ENCODE assay signal across 27 mouse cellular contexts in genomic region chr14:48149351-48149750, GRCm38 (mm10). TPM values are rescaled to one million over a fixed set of nuclear protein-coding genes. Genes with fewer than 3 reads are reported as not detected.
DNase-seq lines count a peak whose midpoint lies in the region; ATAC-seq and TF ChIP-seq lines count a peak whose summit lies in the region.
"Had no signal": no experiment of that assay in that cellular context is flagged by ENCODE, and none has a peak within 500 bp of the region (broad histone marks: within the 10 kb centered on the region; RNA-seq: fewer than 3 reads in every experiment).

No protein-coding gene starts in this region.

- H3K4me1 ChIP-seq in ES-E14 (ENCODE audit: control insufficient read depth in 2 of 2, insufficient read depth in 2 of 2, low read length in 2 of 2, poor library complexity in 1 of 2), result no peaks in the 10 kb centered on the region
- H3K4me1 ChIP-seq in kidney, embryonic 15.5 days, result peaks cover 12% of the 10 kb centered on the region; the same call in 1 of the 2 replicates
- H3K4me1 ChIP-seq in midbrain, embryonic 11.5 days (ENCODE audit: control insufficient read depth, insufficient read depth, low read length), result no peaks in the 10 kb centered on the region

- in situ Hi-C loops in ES-E14 (cut with MboI; ENCODE audit: low sequenced_read_pairs in 2 of 2, unreplicated experiment in 2 of 2), result no loop called here

- H3K27me3 ChIP-seq in kidney, embryonic 15.5 days, result peaks cover 4% of the 10 kb centered on the region; the same call in 1 of the 2 replicates
- H3K27me3 ChIP-seq in midbrain, embryonic 11.5 days (ENCODE audit: control insufficient read depth, insufficient read depth, low read length), result no peaks in the 10 kb centered on the region
- H3K27me3 ChIP-seq: CH12.LX, Patski had no signal

- H3K4me2 ChIP-seq in kidney, embryonic 15.5 days, result no peak overlapping the region
- no peak overlapping the region for H3K4me2 ChIP-seq in midbrain, embryonic 11.5 days

- ATAC-seq in kidney, embryonic 15.5 days (replicated peaks; ENCODE audit: low FRiP score), result no peak
- no peak for ATAC-seq in midbrain, embryonic 11.5 days (ENCODE audit: low FRiP score)
- ATAC-seq: activated CD4-positive, CD25-positive, alpha-beta regulatory T cell, adult 4 months; CD4-positive, CD25-positive, alpha-beta regulatory T cell, adult 4 months; Patski had no signal

- DNase-seq in ES-CJ7 (ENCODE audit: low read depth, low spot score), result peak; percentile 12
- peak; percentile 24 for DNase-seq in ES-E14 (ENCODE audit: low read depth, low spot score)
- DNase-seq in R1 (ENCODE audit: low read depth, low spot score), result peak; percentile 68
- DNase-seq in ZHBTc4 (ENCODE audit: low read depth, low spot score), result peak; percentile 68
- DNase-seq in adrenal gland, postnatal 25 days, result no peak
- DNase-seq in midbrain, embryonic 11.5 days (ENCODE audit: low spot score, missing footprints), result no peak
- DNase-seq in left cerebral cortex, postnatal 4 days, result no peak
- DNase-seq: adrenal gland, adult 2 months; adrenal gland, adult 8-10 months; adrenal gland, postnatal 10 days; adrenal gland, postnatal 14 days; adrenal gland, postnatal 36 days; B cell, adult 2 months; cerebellum, adult 11 months; cerebellum, adult 11-12 months; cerebellum, adult 18-20 months; cerebellum, adult 2 months; cerebellum, adult 8-10 months; cerebellum, adult 9-10 months; cerebellum, adult 9-11 months had no signal

- no peak overlapping the region for H3K4me3 ChIP-seq in ES-E14 (ENCODE audit: insufficient read depth in 1 of 2, low read depth in 1 of 2, low read length in 2 of 2, poor library complexity in 1 of 2, severe bottlenecking in 1 of 2)
- H3K4me3 ChIP-seq in kidney, embryonic 15.5 days (replicated peaks), result no peak overlapping the region
- no peak overlapping the region for H3K4me3 ChIP-seq in midbrain, embryonic 11.5 days (ENCODE audit: low read depth, low read length)

- no peak overlapping the region for H3K27ac ChIP-seq in ES-E14 (ENCODE audit: insufficient read depth, low read depth, low read length, poor library complexity, severe bottlenecking)
- H3K27ac ChIP-seq in kidney, embryonic 15.5 days, result no peak overlapping the region
- H3K27ac ChIP-seq in midbrain, embryonic 11.5 days (ENCODE audit: low read depth, low read length), result no peak overlapping the region

- 87% methylated on average over 9 of the region's 9 CpGs for WGBS in kidney, embryonic 15.5 days
- WGBS in midbrain, embryonic 11.5 days, result 88% methylated on average over 9 of the region's 9 CpGs

- no peak overlapping the region for H3K9ac ChIP-seq in ES-E14 (ENCODE audit: insufficient read depth, low read depth, low read length, poor library complexity, severe bottlenecking)
- H3K9ac ChIP-seq in kidney, embryonic 15.5 days, result no peak overlapping the region
- no peak overlapping the region for H3K9ac ChIP-seq in midbrain, embryonic 11.5 days (ENCODE audit: low read length)

- H3K9me3 ChIP-seq in ES-E14 (ENCODE audit: control insufficient read depth, insufficient read depth, low read depth, low read length), result no peaks in the 10 kb centered on the region
- no peaks in the 10 kb centered on the region for H3K9me3 ChIP-seq in kidney, embryonic 15.5 days (replicated peaks)
- no peaks in the 10 kb centered on the region for H3K9me3 ChIP-seq in midbrain, embryonic 11.5 days (ENCODE audit: control insufficient read depth, low read length)
- H3K9me3 ChIP-seq: G1E had no signal

- H3K36me3 ChIP-seq in ES-E14 (ENCODE audit: control insufficient read depth, insufficient read depth, low read length, poor library complexity, severe bottlenecking), result no peaks in the 10 kb centered on the region
- no peaks in the 10 kb centered on the region for H3K36me3 ChIP-seq in kidney, embryonic 15.5 days
- no peaks in the 10 kb centered on the region for H3K36me3 ChIP-seq in midbrain, embryonic 11.5 days (ENCODE audit: control insufficient read depth, insufficient read depth, low read length)
- H3K36me3 ChIP-seq: G1E had no signal

- intact Hi-C loops in left cerebral cortex, postnatal 4 days (cut with DNase I), result no loop called here

TF ChIP-seq in ES-E14, 5 proteins besides CTCF, POLR2A, EP300 and RAD21:
- TF ChIP-seq MAFK (IDR thresholded peaks at IDR 0.05; ENCODE audit: insufficient read depth, low read depth, low read length), result no peak
- TF ChIP-seq HCFC1 (IDR thresholded peaks at IDR 0.05; ENCODE audit: borderline replicate concordance, insufficient read depth, low read length), result no peak
- TF ChIP-seq CHD2 (IDR thresholded peaks at IDR 0.05; ENCODE audit: low read depth, low read length), result no peak
- TF ChIP-seq ZNF384 (IDR thresholded peaks at IDR 0.05; ENCODE audit: low read depth, low read length), result no peak
- no peak for TF ChIP-seq ZC3H11A (IDR thresholded peaks at IDR 0.05; ENCODE audit: borderline replicate concordance, low read depth, low read length)

RNA-seq across cellular contexts. Expression of gene Peli2, which starts 28.7 kb away (rescaled TPM):
- total RNA-seq in ES-E14 (2012; rRNA removed), result 1.6 and 6.9 TPM in 2 replicates
- 17.8 and 27.7 TPM in 2 replicates for total RNA-seq in adrenal gland, postnatal 25 days (2021)
- 7.1 and 8.2 TPM in 2 replicates for polyA plus RNA-seq in kidney, embryonic 15.5 days (2015; fragmentation: Nextera tagmentation; extraction: Ambion mirVana)
- 15.7 and 16.2 TPM in 2 replicates for polyA plus RNA-seq in midbrain, embryonic 11.5 days (2014; fragmentation: Nextera tagmentation; extraction: Ambion mirVana)
- 10 to 100 TPM; 25.5 to 30.8 TPM for total RNA-seq in left cerebral cortex, postnatal 4 days (2021)
- total RNA-seq: CH12.LX, MEL had no signal
- polyA plus RNA-seq: G1E had no signal

Comparison
In these comparisons a context has a peak if more than half of its experiments do, and no peak if none do; other contexts are left out.
1. DNase-seq: peak in ES-CJ7 (single experiment), ES-E14 (single experiment), R1 (single experiment) and ZHBTc4 (single experiment); none in adrenal gland, postnatal 25 days (single experiment), midbrain, embryonic 11.5 days (single experiment) and left cerebral cortex, postnatal 4 days (single experiment).